Mouse (Mus musculus) heart, embryonic 14.5 days (tissue): ENCODE measurements around the gene Gm10972. TPM values are rescaled to one million over a fixed set of nuclear protein-coding genes. Genes with fewer than 3 reads are reported as not detected.
A peak's percentile ranks its signal among the peaks of the same experiment; 100 is the strongest.

ENCODE experiments used
- ATAC-seq: fragments of 200-750 bp; cut with Nextera tagmentation; 2 replicates; pipeline ENCODE4 v1.8.0; 2017; ENCODE audit warnings: low read depth, moderate TSS enrichment; ENCODE audit not compliant: insufficient number of reproducible peaks, insufficient read depth, low FRiP score
- H3K27ac ChIP-seq, 2 experiments: fragments of 200-500 bp in 1 of 2; fragments of 300-500 bp in 1 of 2; sonication (generic) in 1 of 2; replicated peaks in 1 of 2; 2 replicates each; pipeline ENCODE4 v1.5.1; 2012 to 2014; ENCODE audit warnings: low read depth in 2 of 2, low read length in 2 of 2, control low read depth in 1 of 2, mild to moderate bottlenecking in 1 of 2, mixed read lengths in 1 of 2; ENCODE audit not compliant: control insufficient read depth in 1 of 2, insufficient read depth in 1 of 2
- H3K27me3 ChIP-seq: fragments of 300-500 bp; sonication (generic); 2 replicates; pipeline ENCODE4 v1.6.1; 2014; ENCODE audit warnings: mild to moderate bottlenecking, low read length, control low read depth; ENCODE audit not compliant: control insufficient read depth, insufficient read depth
- H3K36me3 ChIP-seq: fragments of 300-500 bp; sonication (generic); 2 replicates; pipeline ENCODE4 v1.6.1; 2014; ENCODE audit warnings: mild to moderate bottlenecking, control low read depth, low read length, mixed read lengths; ENCODE audit not compliant: control insufficient read depth, insufficient read depth
- H3K4me1 ChIP-seq, 2 experiments: fragments of 200-500 bp in 1 of 2; fragments of 300-500 bp in 1 of 2; sonication (generic) in 1 of 2; 2 replicates each; pipeline ENCODE4 v1.6.1; 2012 to 2014; ENCODE audit warnings: low read length in 2 of 2, control low read depth in 1 of 2, mixed read lengths in 1 of 2; ENCODE audit not compliant: control insufficient read depth in 2 of 2, insufficient read depth in 2 of 2
- H3K4me2 ChIP-seq: fragments of 300-500 bp; sonication (generic); 2 replicates; pipeline ENCODE4 v1.6.1; 2014; ENCODE audit warnings: mild to moderate bottlenecking, low read length
- H3K4me3 ChIP-seq, 2 experiments: fragments of 200-500 bp in 1 of 2; fragments of 300-500 bp in 1 of 2; sonication (generic) in 1 of 2; 2 replicates each; pipeline ENCODE4 v1.5.1; 2012 to 2014; ENCODE audit warnings: low read length in 2 of 2, mild to moderate bottlenecking in 2 of 2, control low read depth in 1 of 2, low read depth in 1 of 2, moderate library complexity in 1 of 2; ENCODE audit not compliant: control insufficient read depth in 1 of 2, insufficient read depth in 1 of 2
- H3K9ac ChIP-seq: fragments of 300-500 bp; sonication (generic); 2 replicates; pipeline ENCODE4 v1.6.1; 2014; ENCODE audit warnings: mild to moderate bottlenecking, low read length
- H3K9me3 ChIP-seq: fragments of 300-500 bp; sonication (generic); 2 replicates; pipeline ENCODE4 v1.6.1; 2016; ENCODE audit warnings: low read length, control low read depth; ENCODE audit not compliant: control insufficient read depth
- WGBS: fragments of 180-500 bp; shearing (Covaris S2); extraction: QIAGEN DNeasy Blood & Tissue Kit; methylation state at CpG from one replicate; pipeline ENCODE4 v1.1.7; 2014; 5-methylcytosine and 5-hydroxymethylcytosine counted together
- polyA plus RNA-seq: library from polyadenylated mRNA; unstranded; fragments of >200 nt; fragmentation: Nextera tagmentation; extraction: Ambion mirVana; gene quantifications from 2 replicates; pipeline ENCODE4 v1.2.1, GENCODE M21; 2014

The Gm10972 gene
- polyA plus RNA-seq, 1 experiment from 2014 or later: not detected

- no peak for ATAC-seq
- Histone ChIP-seq H3K4me1 (peaks cover 3 to 9% of the 10 kb centered on the region in 2 experiments; a peak in 2 of 4 replicates), H3K27ac (no peak overlapping the region), H3K4me3 (no peak overlapping the region), H3K9ac (no peak overlapping the region), H3K9me3 (no peaks in the 10 kb centered on the region), H3K4me2 (no peak overlapping the region), H3K27me3 (no peaks in the 10 kb centered on the region), H3K36me3 (no peaks in the 10 kb centered on the region)
- WGBS: 88% methylated on average over 1 of the region's 1 CpGs
Measured at GRCm38 (mm10) chr3:94612274-94612673, 30.6 kb upstream of the Gm10972 start.

DNA sequence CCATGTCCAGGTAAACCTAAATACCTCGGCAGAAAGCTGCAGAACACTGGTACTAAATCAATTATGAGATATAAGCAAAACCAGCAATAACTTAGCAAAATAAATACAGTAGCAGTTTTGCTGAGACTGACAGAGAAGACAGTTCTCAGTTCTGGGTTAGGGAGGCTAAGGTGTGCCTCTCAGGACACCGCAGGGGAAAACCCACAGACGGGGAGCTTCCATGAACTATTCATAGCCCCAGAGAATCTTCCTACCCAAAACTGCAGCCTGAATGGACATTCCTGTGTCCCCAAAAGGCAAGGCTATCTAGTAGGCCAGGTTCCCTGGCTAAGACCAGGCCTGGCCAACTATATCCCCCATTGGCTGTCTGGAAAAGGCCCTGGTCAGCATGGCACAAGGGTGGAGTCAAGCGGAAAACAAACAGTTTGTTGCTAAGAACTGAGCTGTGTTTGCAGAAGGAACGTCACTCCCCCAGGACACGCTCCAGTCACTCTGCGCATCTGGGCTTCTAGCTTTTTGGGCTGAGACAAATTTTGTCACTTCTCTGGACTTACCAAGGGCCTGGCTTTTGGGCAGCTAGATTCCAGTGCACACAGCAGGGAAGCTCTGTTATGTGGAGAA lies 29.5 kb upstream of the Gm10972 start:
- H3K27ac ChIP-seq: no peak overlapping the region
- H3K9ac ChIP-seq: no peak overlapping the region
- no peaks in the 10 kb centered on the region for H3K36me3 ChIP-seq
- H3K4me3 ChIP-seq: no peak overlapping the region
- no peak for ATAC-seq
- WGBS: 60% methylated on average over 7 of the region's 7 CpGs
- H3K4me2 ChIP-seq: no peak overlapping the region
- H3K27me3 ChIP-seq: no peaks in the 10 kb centered on the region
- no peaks in the 10 kb centered on the region for H3K9me3 ChIP-seq
- H3K4me1 ChIP-seq: peaks cover 3 to 9% of the 10 kb centered on the region in 2 experiments; a peak in 2 of 4 replicates

- H3K27ac ChIP-seq: no peak overlapping the region
- ATAC-seq: no peak
- H3K36me3 ChIP-seq: no peaks in the 10 kb centered on the region
- H3K4me1 ChIP-seq: peaks cover 7 to 11% of the 10 kb centered on the region in 2 experiments; a peak in 3 of 4 replicates
- no peaks in the 10 kb centered on the region for H3K9me3 ChIP-seq
- no peaks in the 10 kb centered on the region for H3K27me3 ChIP-seq
- H3K9ac ChIP-seq: no peak overlapping the region
- no peak overlapping the region for H3K4me2 ChIP-seq
- 72% methylated on average over 4 of the region's 4 CpGs for WGBS
- no peak overlapping the region for H3K4me3 ChIP-seq
Measured at GRCm38 (mm10) chr3:94616717-94617116, 26.2 kb upstream of the Gm10972 start.

DNA sequence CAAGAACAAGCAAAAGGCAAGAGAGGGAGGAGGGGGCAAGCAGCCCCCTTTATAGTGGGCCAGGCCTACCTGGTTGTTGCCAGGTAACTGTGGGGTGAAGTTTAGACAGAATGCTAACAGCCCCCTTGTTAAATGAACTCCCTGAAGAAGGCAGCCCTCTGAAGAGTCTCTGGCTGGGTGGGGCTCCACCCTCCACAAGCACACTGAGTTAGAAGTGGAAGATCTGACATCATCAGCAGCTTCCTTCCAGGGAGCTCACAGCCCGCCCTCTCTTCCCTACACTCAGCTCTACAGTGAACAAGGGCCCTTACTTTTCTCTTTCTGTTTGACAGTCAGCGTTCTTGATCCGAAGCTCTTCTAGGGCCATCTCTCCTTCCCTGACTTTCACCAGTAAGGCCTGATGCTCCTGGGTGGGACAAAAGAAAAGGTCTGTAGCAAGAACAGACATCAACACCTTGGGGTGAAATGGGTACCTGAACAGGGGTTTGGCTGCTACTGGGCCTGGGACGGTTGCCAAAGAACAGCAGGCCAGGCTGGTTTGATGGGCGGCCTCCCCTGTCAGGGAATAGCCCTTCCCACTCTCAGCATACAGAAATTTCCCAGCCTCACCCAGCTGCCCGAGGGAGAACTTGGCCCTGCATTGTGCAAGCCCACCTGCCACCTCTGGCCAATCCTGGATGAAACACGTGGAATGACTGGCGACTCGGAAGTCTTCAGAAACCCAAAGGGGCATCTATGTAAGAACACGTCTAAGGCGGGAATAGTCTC lies 21.0 kb upstream of the Gm10972 start:
- Histone ChIP-seq H3K27ac (peak overlapping the region; percentile 63 to 69), H3K4me3 (no peak overlapping the region), H3K4me2 (no peak overlapping the region; the same call in 1 of the 2 replicates), H3K36me3 (no peaks in the 10 kb centered on the region), H3K9ac (peak overlapping the region; percentile 1; the same call in 1 of the 2 replicates), H3K9me3 (no peaks in the 10 kb centered on the region), H3K4me1 (peaks cover 19 to 24% of the 10 kb centered on the region in 2 experiments), H3K27me3 (no peaks in the 10 kb centered on the region)
- peak; percentile 80 for ATAC-seq
- 54% methylated on average over 11 of the region's 11 CpGs for WGBS

DNA sequence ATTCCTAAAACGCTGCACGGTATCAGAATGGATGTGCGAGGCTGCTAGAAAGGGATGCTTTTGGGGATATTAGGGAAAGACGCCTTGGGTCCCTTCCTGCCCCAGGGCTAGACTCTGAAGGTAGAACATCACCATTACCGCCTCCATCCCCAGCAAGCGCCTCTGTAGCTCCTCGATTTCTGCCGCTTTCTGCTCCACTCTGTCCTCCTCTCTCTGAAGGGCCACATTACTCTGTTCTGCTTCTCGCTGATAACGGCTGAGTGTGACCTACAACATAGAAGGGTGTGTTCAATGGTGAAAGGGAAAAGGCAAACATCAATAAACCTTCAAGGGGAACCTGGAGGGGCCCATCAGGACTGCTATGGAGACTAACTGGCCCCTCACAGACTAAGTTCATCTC lies 20.4 kb upstream of the Gm10972 start:
- Histone ChIP-seq H3K27me3 (no peaks in the 10 kb centered on the region), H3K4me1 (peaks cover 19 to 24% of the 10 kb centered on the region in 2 experiments), H3K9me3 (no peaks in the 10 kb centered on the region), H3K4me3 (no peak overlapping the region), H3K27ac (peak overlapping the region; percentile 17 to 69; a peak in 2 of 4 replicates), H3K36me3 (no peaks in the 10 kb centered on the region), H3K9ac (no peak overlapping the region), H3K4me2 (no peak overlapping the region)
- no peak for ATAC-seq
- 76% methylated on average over 10 of the region's 10 CpGs for WGBS

- Histone ChIP-seq H3K27ac (no peak overlapping the region), H3K27me3 (no peaks in the 10 kb centered on the region), H3K4me3 (no peak overlapping the region), H3K9me3 (no peaks in the 10 kb centered on the region), H3K4me1 (peaks cover 19 to 24% of the 10 kb centered on the region in 2 experiments), H3K9ac (no peak overlapping the region), H3K36me3 (no peaks in the 10 kb centered on the region), H3K4me2 (no peak overlapping the region)
- ATAC-seq: no peak
- WGBS: 79% methylated on average over 4 of the region's 4 CpGs
Measured at GRCm38 (mm10) chr3:94624281-94624680, 18.6 kb upstream of the Gm10972 start.

GRCm38 (mm10) chr3:94628712-94629111 lies 14.2 kb upstream of the Gm10972 start:
- Histone ChIP-seq H3K4me2 (no peak overlapping the region), H3K9me3 (no peaks in the 10 kb centered on the region), H3K27me3 (no peaks in the 10 kb centered on the region), H3K27ac (no peak overlapping the region), H3K36me3 (no peaks in the 10 kb centered on the region), H3K4me1 (peaks cover 4% of the 10 kb centered on the region in 2 experiments; a peak in 1 of 4 replicates), H3K9ac (no peak overlapping the region), H3K4me3 (no peak overlapping the region)
- WGBS: 90% methylated on average over 5 of the region's 5 CpGs
- no peak for ATAC-seq
